Mouse (Mus musculus): ENCODE data around the gene Epha3. TPM values are rescaled to one million over a fixed set of nuclear protein-coding genes. Genes with fewer than 3 reads are reported as not detected.

Gene Epha3
- polyA plus RNA-seq, 2 experiments: 0.38 to 0.58 TPM

DNA sequence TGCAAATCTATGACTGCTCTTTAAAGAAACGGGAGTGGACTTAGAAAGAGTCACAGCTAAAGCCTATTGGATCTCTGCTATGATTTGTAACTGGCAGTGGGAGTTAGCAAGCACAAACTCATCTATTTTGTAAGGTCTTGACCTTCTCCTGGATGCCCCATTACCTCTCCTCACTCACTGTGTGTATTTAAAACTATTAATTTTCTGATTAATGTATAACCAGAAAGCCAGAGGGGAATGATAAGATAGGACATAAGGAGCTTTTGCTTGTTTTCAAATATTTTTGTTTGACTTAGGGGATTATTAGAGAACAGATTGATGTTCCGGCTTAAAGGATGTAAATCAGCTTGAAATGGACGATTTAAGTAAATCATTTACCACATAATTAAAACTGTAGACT is 213.2 kb downstream of the Epha3 start:
- no peak overlapping the region for H3K4me3 ChIP-seq (ENCODE audit: insufficient read depth in 1 of 2, low read depth in 2 of 2, low read length in 2 of 2)
- WGBS (ENCODE audit: insufficient replicate concordance): 44% methylated on average over 3 of the region's 3 CpGs

DNA sequence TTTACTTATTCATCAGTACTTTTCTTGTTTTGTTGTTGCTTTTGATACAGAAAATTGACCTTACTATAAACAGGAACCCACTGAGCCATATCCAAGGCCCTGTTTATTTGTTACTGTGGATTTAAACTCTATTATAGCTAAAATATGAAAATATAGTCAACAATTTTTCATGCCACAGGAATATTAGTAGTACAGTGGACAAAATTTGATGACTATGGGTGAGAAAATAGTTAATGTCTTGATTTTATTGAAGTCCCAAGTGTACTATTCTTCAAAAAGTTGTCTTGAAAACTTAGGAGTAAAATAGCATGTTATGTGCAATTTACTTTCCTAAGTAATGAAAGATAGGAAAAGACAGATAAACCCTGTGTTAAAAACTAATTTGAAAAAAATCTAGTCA is 217.4 kb downstream of the Epha3 start:
- Histone ChIP-seq H3K4me3 (ENCODE audit: insufficient read depth in 1 of 2, low read depth in 2 of 2, low read length in 2 of 2) (no peak overlapping the region), H3K4me2 (ENCODE audit: low read depth) (no peak overlapping the region), H3K9me3 (ENCODE audit: control insufficient read depth, low read length) (no peaks in the 10 kb centered on the region), H3K27me3 (ENCODE audit: control insufficient read depth, insufficient read depth, low read length) (no peaks in the 10 kb centered on the region), H3K36me3 (replicated peaks; ENCODE audit: control insufficient read depth, insufficient read depth, low read depth) (no peaks in the 10 kb centered on the region), H3K4me1 (replicated peaks; ENCODE audit: control insufficient read depth in 2 of 2, insufficient read depth in 2 of 2, low read length in 1 of 2) (no peaks in the 10 kb centered on the region), H3K9ac (replicated peaks) (no peak overlapping the region), H3K27ac (no peak overlapping the region)
- TF ChIP-seq CTCF (IDR thresholded peaks at IDR 0.05; ENCODE audit: low read depth) (no peak), EP300 (IDR thresholded peaks at IDR 0.05; ENCODE audit: low read depth) (no peak)
- ATAC-seq (ENCODE audit: insufficient read depth): no peak
- DNase-seq (ENCODE audit: low read depth in 3 of 3, low spot score in 3 of 3): no peak

More for the DNA sequence above, 213.2 kb downstream of the Epha3 start:
- Histone ChIP-seq H3K4me1 (replicated peaks; ENCODE audit: control insufficient read depth in 2 of 2, insufficient read depth in 2 of 2, low read length in 1 of 2) (no peaks in the 10 kb centered on the region), H3K9ac (replicated peaks) (no peak overlapping the region), H3K27me3 (ENCODE audit: control insufficient read depth, insufficient read depth, low read length) (no peaks in the 10 kb centered on the region), H3K27ac (no peak overlapping the region), H3K36me3 (replicated peaks; ENCODE audit: control insufficient read depth, insufficient read depth, low read depth) (no peaks in the 10 kb centered on the region), H3K4me2 (ENCODE audit: low read depth) (no peak overlapping the region), H3K9me3 (ENCODE audit: control insufficient read depth, low read length) (no peaks in the 10 kb centered on the region)
- DNase-seq (ENCODE audit: low read depth in 3 of 3, low spot score in 3 of 3) (no peak), ATAC-seq (ENCODE audit: insufficient read depth) (no peak)
- TF ChIP-seq EP300 (IDR thresholded peaks at IDR 0.05; ENCODE audit: low read depth): no peak
- no peak for TF ChIP-seq CTCF (IDR thresholded peaks at IDR 0.05; ENCODE audit: low read depth)

DNA sequence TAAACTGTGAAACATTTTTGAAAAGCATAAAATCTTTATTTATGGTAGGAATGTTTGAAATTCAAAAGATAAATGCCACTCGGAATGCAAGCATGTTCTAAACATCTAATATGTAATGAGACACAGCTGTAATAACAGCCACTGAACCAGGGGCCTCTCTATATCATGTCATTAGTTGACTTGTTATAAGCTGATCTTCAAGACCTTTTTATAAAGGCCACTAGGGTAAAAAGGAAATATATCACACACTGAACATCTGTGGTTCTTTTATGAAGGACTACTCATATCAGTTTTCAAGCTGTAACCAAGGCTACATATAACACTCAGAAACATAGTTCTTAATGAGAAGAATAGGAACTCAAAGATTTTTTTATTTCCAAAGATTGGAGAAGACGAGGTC is 221.3 kb downstream of the Epha3 start:
- TF ChIP-seq EP300 (IDR thresholded peaks at IDR 0.05; ENCODE audit: low read depth): no peak
- no peak for TF ChIP-seq CTCF (IDR thresholded peaks at IDR 0.05; ENCODE audit: low read depth)

GRCm38 (mm10) chr16:63641603-63642002 is 222.4 kb downstream of the Epha3 start:
- Histone ChIP-seq H3K9me3 (ENCODE audit: control insufficient read depth, low read length) (no peaks in the 10 kb centered on the region), H3K4me2 (ENCODE audit: low read depth) (no peak overlapping the region), H3K27ac (no peak overlapping the region), H3K9ac (replicated peaks) (no peak overlapping the region), H3K36me3 (replicated peaks; ENCODE audit: control insufficient read depth, insufficient read depth, low read depth) (no peaks in the 10 kb centered on the region), H3K27me3 (ENCODE audit: control insufficient read depth, insufficient read depth, low read length) (no peaks in the 10 kb centered on the region), H3K4me3 (ENCODE audit: insufficient read depth in 1 of 2, low read depth in 2 of 2, low read length in 2 of 2) (no peak overlapping the region), H3K4me1 (replicated peaks; ENCODE audit: control insufficient read depth in 2 of 2, insufficient read depth in 2 of 2, low read length in 1 of 2) (no peaks in the 10 kb centered on the region)
- no peak for TF ChIP-seq CTCF (IDR thresholded peaks at IDR 0.05; ENCODE audit: low read depth)
- no peak for TF ChIP-seq EP300 (IDR thresholded peaks at IDR 0.05; ENCODE audit: low read depth)
- 48% methylated on average over 3 of the region's 3 CpGs for WGBS (ENCODE audit: insufficient replicate concordance)
- DNase-seq (ENCODE audit: low read depth in 3 of 3, low spot score in 3 of 3) (no peak), ATAC-seq (ENCODE audit: insufficient read depth) (no peak)

More for the DNA sequence above, 221.3 kb downstream of the Epha3 start:
- Histone ChIP-seq H3K4me1 (replicated peaks; ENCODE audit: control insufficient read depth in 2 of 2, insufficient read depth in 2 of 2, low read length in 1 of 2) (no peaks in the 10 kb centered on the region), H3K27ac (no peak overlapping the region), H3K27me3 (ENCODE audit: control insufficient read depth, insufficient read depth, low read length) (no peaks in the 10 kb centered on the region), H3K36me3 (replicated peaks; ENCODE audit: control insufficient read depth, insufficient read depth, low read depth) (no peaks in the 10 kb centered on the region), H3K9me3 (ENCODE audit: control insufficient read depth, low read length) (no peaks in the 10 kb centered on the region), H3K9ac (replicated peaks) (no peak overlapping the region), H3K4me2 (ENCODE audit: low read depth) (no peak overlapping the region), H3K4me3 (ENCODE audit: insufficient read depth in 1 of 2, low read depth in 2 of 2, low read length in 2 of 2) (no peak overlapping the region)
- WGBS (ENCODE audit: insufficient replicate concordance): 42% methylated on average over 2 of the region's 2 CpGs
- no peak for DNase-seq (ENCODE audit: low read depth in 3 of 3, low spot score in 3 of 3)
- ATAC-seq (ENCODE audit: insufficient read depth): no peak

- TF ChIP-seq EP300 (IDR thresholded peaks at IDR 0.05; ENCODE audit: low read depth) (no peak), CTCF (IDR thresholded peaks at IDR 0.05; ENCODE audit: low read depth) (no peak)
- no peaks in the 10 kb centered on the region for H3K27me3 ChIP-seq (ENCODE audit: control insufficient read depth, insufficient read depth, low read length)
- no peak overlapping the region for H3K4me2 ChIP-seq (ENCODE audit: low read depth)
- H3K9ac ChIP-seq (replicated peaks): no peak overlapping the region
- WGBS (ENCODE audit: insufficient replicate concordance): 33% methylated on average over 6 of the region's 6 CpGs
- no peak overlapping the region for H3K4me3 ChIP-seq (ENCODE audit: insufficient read depth in 1 of 2, low read depth in 2 of 2, low read length in 2 of 2)
- no peak for DNase-seq (ENCODE audit: low read depth in 3 of 3, low spot score in 3 of 3)
- H3K9me3 ChIP-seq (ENCODE audit: control insufficient read depth, low read length): no peaks in the 10 kb centered on the region
- ATAC-seq (ENCODE audit: insufficient read depth): no peak
- H3K36me3 ChIP-seq (replicated peaks; ENCODE audit: control insufficient read depth, insufficient read depth, low read depth): no peaks in the 10 kb centered on the region
- no peak overlapping the region for H3K27ac ChIP-seq
- H3K4me1 ChIP-seq (replicated peaks; ENCODE audit: control insufficient read depth in 2 of 2, insufficient read depth in 2 of 2, low read length in 1 of 2): no peaks in the 10 kb centered on the region
These were observed 225.3 kb downstream of the Epha3 start for GRCm38 (mm10) chr16:63638701-63639100.

Data from liver, embryonic 14.5 days (tissue).